Mouse (Mus musculus): ENCODE results near the gene Kpna7. TPM values are rescaled to one million over a fixed set of nuclear protein-coding genes. Genes with fewer than 3 reads are reported as not detected.
"Not testable (repeated sequence)": the region's sequence is repeated elsewhere in the genome, so short reads cannot be mapped to it uniquely, and the experiment has no call there.

Gene Kpna7
- polyA plus RNA-seq, 1 experiment from 2014 or later, result not detected

- ATAC-seq (replicated peaks; ENCODE audit: low FRiP score, low TSS enrichment, low read depth) (no peak), DNase-seq (ENCODE audit: low spot score) (no peak)
- H3K9ac ChIP-seq (ENCODE audit: low read length), result no peak overlapping the region
- peaks cover 85% of the 10 kb centered on the region for H3K36me3 ChIP-seq (ENCODE audit: control insufficient read depth, insufficient read depth, low read length)
- no peaks in the 10 kb centered on the region for H3K9me3 ChIP-seq (ENCODE audit: control insufficient read depth, low read length)
- no peak overlapping the region for H3K4me2 ChIP-seq (ENCODE audit: low read length)
- no peaks in the 10 kb centered on the region for H3K27me3 ChIP-seq (replicated peaks; ENCODE audit: control insufficient read depth, insufficient read depth, low read length)
- H3K4me3 ChIP-seq (ENCODE audit: low read depth, low read length), result no peak overlapping the region
- H3K4me1 ChIP-seq (replicated peaks; ENCODE audit: control insufficient read depth, insufficient read depth, low read length), result no peaks in the 10 kb centered on the region
- H3K27ac ChIP-seq (ENCODE audit: low read depth), result no peak overlapping the region
- WGBS, result 95% methylated on average over 9 of the region's 9 CpGs
These were observed 17.1 kb upstream of the Kpna7 start for GRCm38 (mm10) chr5:145100960-145101359.

- peaks cover 86% of the 10 kb centered on the region for H3K36me3 ChIP-seq (ENCODE audit: control insufficient read depth, insufficient read depth, low read length)
- no peak overlapping the region for H3K9ac ChIP-seq (ENCODE audit: low read length)
- H3K27me3 ChIP-seq (replicated peaks; ENCODE audit: control insufficient read depth, insufficient read depth, low read length), result no peaks in the 10 kb centered on the region
- no peak overlapping the region for H3K4me3 ChIP-seq (ENCODE audit: low read depth, low read length)
- no peak for DNase-seq (ENCODE audit: low spot score)
- WGBS, result 88% methylated on average over 10 of the region's 10 CpGs
- no peak overlapping the region for H3K4me2 ChIP-seq (ENCODE audit: low read length)
- no peaks in the 10 kb centered on the region for H3K4me1 ChIP-seq (replicated peaks; ENCODE audit: control insufficient read depth, insufficient read depth, low read length)
- no peak for ATAC-seq (replicated peaks; ENCODE audit: low FRiP score, low TSS enrichment, low read depth)
- no peaks in the 10 kb centered on the region for H3K9me3 ChIP-seq (ENCODE audit: control insufficient read depth, low read length)
- H3K27ac ChIP-seq (ENCODE audit: low read depth), result no peak overlapping the region
These were observed 14.6 kb upstream of the Kpna7 start for GRCm38 (mm10) chr5:145098340-145098821.

GRCm38 (mm10) chr5:145096195-145096594 lies 12.4 kb upstream of the Kpna7 start:
- DNase-seq (ENCODE audit: low spot score), result no peak

GRCm38 (mm10) chr5:145089878-145090277 lies 6.0 kb upstream of the Kpna7 start:
- Histone ChIP-seq H3K9ac (ENCODE audit: low read length) (no peak overlapping the region), H3K4me1 (replicated peaks; ENCODE audit: control insufficient read depth, insufficient read depth, low read length) (peaks cover 2% of the 10 kb centered on the region; the same call in 1 of the 2 replicates), H3K9me3 (ENCODE audit: control insufficient read depth, low read length) (no peaks in the 10 kb centered on the region), H3K27me3 (replicated peaks; ENCODE audit: control insufficient read depth, insufficient read depth, low read length) (no peaks in the 10 kb centered on the region), H3K36me3 (ENCODE audit: control insufficient read depth, insufficient read depth, low read length) (peaks cover 47% of the 10 kb centered on the region), H3K4me3 (ENCODE audit: low read depth, low read length) (no peak overlapping the region), H3K27ac (ENCODE audit: low read depth) (no peak overlapping the region), H3K4me2 (ENCODE audit: low read length) (no peak overlapping the region)
- no peak for ATAC-seq (replicated peaks; ENCODE audit: low FRiP score, low TSS enrichment, low read depth)
- WGBS, result 85% methylated on average over 3 of the region's 3 CpGs
- no peak for DNase-seq (ENCODE audit: low spot score)

More at GRCm38 (mm10) chr5:145096195-145096594, 12.4 kb upstream of the Kpna7 start:
- no peak for ATAC-seq (replicated peaks; ENCODE audit: low FRiP score, low TSS enrichment, low read depth)
- Histone ChIP-seq H3K9me3 (ENCODE audit: control insufficient read depth, low read length) (no peaks in the 10 kb centered on the region), H3K4me2 (ENCODE audit: low read length) (no peak overlapping the region), H3K4me1 (replicated peaks; ENCODE audit: control insufficient read depth, insufficient read depth, low read length) (no peaks in the 10 kb centered on the region), H3K27ac (ENCODE audit: low read depth) (no peak overlapping the region), H3K27me3 (replicated peaks; ENCODE audit: control insufficient read depth, insufficient read depth, low read length) (no peaks in the 10 kb centered on the region), H3K4me3 (ENCODE audit: low read depth, low read length) (no peak overlapping the region), H3K9ac (ENCODE audit: low read length) (no peak overlapping the region), H3K36me3 (ENCODE audit: control insufficient read depth, insufficient read depth, low read length) (peaks cover 94% of the 10 kb centered on the region)
- WGBS, result 91% methylated on average over 4 of the region's 4 CpGs

GRCm38 (mm10) chr5:145088186-145088585 lies 4.4 kb upstream of the Kpna7 start:
- no peak overlapping the region for H3K4me2 ChIP-seq (ENCODE audit: low read length)
- DNase-seq (ENCODE audit: low spot score) (no peak), ATAC-seq (replicated peaks; ENCODE audit: low FRiP score, low TSS enrichment, low read depth) (no peak)
- no peak overlapping the region for H3K9ac ChIP-seq (ENCODE audit: low read length)
- H3K27ac ChIP-seq (ENCODE audit: low read depth), result no peak overlapping the region
- peaks cover 30% of the 10 kb centered on the region for H3K36me3 ChIP-seq (ENCODE audit: control insufficient read depth, insufficient read depth, low read length)
- no peaks in the 10 kb centered on the region for H3K27me3 ChIP-seq (replicated peaks; ENCODE audit: control insufficient read depth, insufficient read depth, low read length)
- H3K4me3 ChIP-seq (ENCODE audit: low read depth, low read length), result no peak overlapping the region
- H3K4me1 ChIP-seq (replicated peaks; ENCODE audit: control insufficient read depth, insufficient read depth, low read length), result peaks cover 7% of the 10 kb centered on the region
- H3K9me3 ChIP-seq (ENCODE audit: control insufficient read depth, low read length), result no peaks in the 10 kb centered on the region
- WGBS, result 98% methylated on average over 2 of the region's 2 CpGs

- 49% methylated on average over 2 of the region's 2 CpGs for WGBS
- H3K4me2 ChIP-seq (ENCODE audit: low read length), result peak overlapping the region; percentile 76
- peaks cover 11% of the 10 kb centered on the region; the same call in 1 of the 2 replicates for H3K36me3 ChIP-seq (ENCODE audit: control insufficient read depth, insufficient read depth, low read length)
- H3K27me3 ChIP-seq (replicated peaks; ENCODE audit: control insufficient read depth, insufficient read depth, low read length), result no peaks in the 10 kb centered on the region
- no peaks in the 10 kb centered on the region for H3K9me3 ChIP-seq (ENCODE audit: control insufficient read depth, low read length)
- ATAC-seq (replicated peaks; ENCODE audit: low FRiP score, low TSS enrichment, low read depth), result no peak
- H3K4me1 ChIP-seq (replicated peaks; ENCODE audit: control insufficient read depth, insufficient read depth, low read length), result peaks cover 7% of the 10 kb centered on the region
- H3K4me3 ChIP-seq (ENCODE audit: low read depth, low read length), result peak overlapping the region; percentile 85
- H3K27ac ChIP-seq (ENCODE audit: low read depth), result no peak overlapping the region
- DNase-seq (ENCODE audit: low spot score), result no peak
- peak overlapping the region; percentile 87 for H3K9ac ChIP-seq (ENCODE audit: low read length)
These were observed 992 bp upstream of the Kpna7 start for GRCm38 (mm10) chr5:145084822-145085221.

- WGBS, result 51% methylated on average over 6 of the region's 6 CpGs
- DNase-seq (ENCODE audit: low spot score); H3K36me3 ChIP-seq (ENCODE audit: control insufficient read depth, insufficient read depth, low read length); H3K4me1 ChIP-seq (replicated peaks; ENCODE audit: control insufficient read depth, insufficient read depth, low read length); H3K9me3 ChIP-seq (ENCODE audit: control insufficient read depth, low read length); H3K27me3 ChIP-seq (replicated peaks; ENCODE audit: control insufficient read depth, insufficient read depth, low read length): not testable (repeated sequence)
- H3K4me3 ChIP-seq (ENCODE audit: low read depth, low read length), result peak overlapping the region; percentile 85
- peak overlapping the region; percentile 87 for H3K9ac ChIP-seq (ENCODE audit: low read length)
- ATAC-seq (replicated peaks; ENCODE audit: low FRiP score, low TSS enrichment, low read depth), result 0 out of 2 replicates have a peak, but pooled peaks have one; percentile 17
- peak overlapping the region; percentile 76 for H3K4me2 ChIP-seq (ENCODE audit: low read length)
- H3K27ac ChIP-seq (ENCODE audit: low read depth), result peak overlapping the region; percentile 73
These were observed 629 bp downstream of the Kpna7 start for GRCm38 (mm10) chr5:145083201-145083600.

GRCm38 (mm10) chr5:145081866-145082613 lies 1.8 kb downstream of the Kpna7 start:
- no peak for ATAC-seq (replicated peaks; ENCODE audit: low FRiP score, low TSS enrichment, low read depth)
- 82% methylated on average over 10 of the region's 10 CpGs for WGBS

GRCm38 (mm10) chr5:145075081-145075480 lies 8.7 kb downstream of the Kpna7 start:
- 58% methylated on average over 3 of the region's 3 CpGs for WGBS
- Histone ChIP-seq H3K4me2 (ENCODE audit: low read length) (no peak overlapping the region), H3K9ac (ENCODE audit: low read length) (no peak overlapping the region), H3K9me3 (ENCODE audit: control insufficient read depth, low read length) (no peaks in the 10 kb centered on the region), H3K27me3 (replicated peaks; ENCODE audit: control insufficient read depth, insufficient read depth, low read length) (no peaks in the 10 kb centered on the region), H3K36me3 (ENCODE audit: control insufficient read depth, insufficient read depth, low read length) (no peaks in the 10 kb centered on the region), H3K4me3 (ENCODE audit: low read depth, low read length) (no peak overlapping the region), H3K4me1 (replicated peaks; ENCODE audit: control insufficient read depth, insufficient read depth, low read length) (no peaks in the 10 kb centered on the region), H3K27ac (ENCODE audit: low read depth) (no peak overlapping the region)
- no peak for DNase-seq (ENCODE audit: low spot score)
- no peak for ATAC-seq (replicated peaks; ENCODE audit: low FRiP score, low TSS enrichment, low read depth)

More at GRCm38 (mm10) chr5:145081866-145082613, 1.8 kb downstream of the Kpna7 start:
- Histone ChIP-seq H3K27me3 (replicated peaks; ENCODE audit: control insufficient read depth, insufficient read depth, low read length) (no peaks in the 10 kb centered on the region), H3K36me3 (ENCODE audit: control insufficient read depth, insufficient read depth, low read length) (no peaks in the 10 kb centered on the region), H3K9ac (ENCODE audit: low read length) (no peak overlapping the region), H3K4me2 (ENCODE audit: low read length) (no peak overlapping the region), H3K27ac (ENCODE audit: low read depth) (no peak overlapping the region), H3K9me3 (ENCODE audit: control insufficient read depth, low read length) (no peaks in the 10 kb centered on the region), H3K4me1 (replicated peaks; ENCODE audit: control insufficient read depth, insufficient read depth, low read length) (peaks cover 7% of the 10 kb centered on the region), H3K4me3 (ENCODE audit: low read depth, low read length) (no peak overlapping the region)
- no peak for DNase-seq (ENCODE audit: low spot score)
